Mouse (Mus musculus): ENCODE measurements at regions not wholly inside any gene's neighbourhood (a gene's known extent, or its start where the extent isn't known, plus 50 kb on each side); places are given as distances from the start of the nearest gene placed in this dataset.

- ATAC-seq: no peak
- WGBS (ENCODE audit: insufficient replicate concordance): 73% methylated on average over 8 of the region's 8 CpGs
- H3K9me3 ChIP-seq (replicated peaks): no peaks in the 10 kb centered on the region
- H3K27ac ChIP-seq: no peak overlapping the region
- no peak overlapping the region for H3K4me3 ChIP-seq
- H3K4me1 ChIP-seq: no peaks in the 10 kb centered on the region
- H3K4me2 ChIP-seq: no peak overlapping the region
- H3K27me3 ChIP-seq (replicated peaks): no peaks in the 10 kb centered on the region
- no peak overlapping the region for H3K9ac ChIP-seq
- no peaks in the 10 kb centered on the region for H3K36me3 ChIP-seq
Measured at GRCm38 (mm10) chr5:106351348-106351747, 106.6 kb downstream of the Barhl2 start.

- no peaks in the 10 kb centered on the region for H3K36me3 ChIP-seq
- no peak overlapping the region for H3K4me3 ChIP-seq
- no peaks in the 10 kb centered on the region for H3K4me1 ChIP-seq
- ATAC-seq: no peak
- no peak overlapping the region for H3K4me2 ChIP-seq
- H3K27me3 ChIP-seq (replicated peaks): no peaks in the 10 kb centered on the region
- H3K27ac ChIP-seq: no peak overlapping the region
- no peaks in the 10 kb centered on the region for H3K9me3 ChIP-seq (replicated peaks)
- H3K9ac ChIP-seq: no peak overlapping the region
- 59% methylated on average over 10 of the region's 10 CpGs for WGBS (ENCODE audit: insufficient replicate concordance)
Measured at GRCm38 (mm10) chr5:106349851-106350515, 108.0 kb downstream of the Barhl2 start.

GRCm38 (mm10) chr5:106344308-106344707 is 113.7 kb downstream of the Barhl2 start:
- Histone ChIP-seq H3K27ac (no peak overlapping the region), H3K36me3 (no peaks in the 10 kb centered on the region), H3K4me2 (no peak overlapping the region), H3K9ac (no peak overlapping the region), H3K27me3 (replicated peaks) (peaks cover 16% of the 10 kb centered on the region), H3K4me3 (no peak overlapping the region), H3K9me3 (replicated peaks) (no peaks in the 10 kb centered on the region), H3K4me1 (no peaks in the 10 kb centered on the region)
- ATAC-seq: no peak
- 6% methylated on average over 8 of the region's 8 CpGs for WGBS (ENCODE audit: insufficient replicate concordance)

GRCm38 (mm10) chr5:106343601-106344000 is 114.4 kb downstream of the Barhl2 start:
- Histone ChIP-seq H3K9me3 (replicated peaks) (no peaks in the 10 kb centered on the region), H3K4me2 (no peak overlapping the region), H3K9ac (no peak overlapping the region), H3K36me3 (no peaks in the 10 kb centered on the region), H3K27ac (no peak overlapping the region), H3K4me3 (no peak overlapping the region), H3K4me1 (no peaks in the 10 kb centered on the region), H3K27me3 (replicated peaks) (peaks cover 16% of the 10 kb centered on the region)
- WGBS (ENCODE audit: insufficient replicate concordance): 26% methylated on average over 6 of the region's 6 CpGs
- no peak for ATAC-seq

GRCm38 (mm10) chr5:106341361-106341760 is 116.6 kb downstream of the Barhl2 start:
- 56% methylated on average over 12 of the region's 12 CpGs for WGBS (ENCODE audit: insufficient replicate concordance)
- Histone ChIP-seq H3K27me3 (replicated peaks) (peaks cover 16% of the 10 kb centered on the region), H3K4me1 (no peaks in the 10 kb centered on the region), H3K36me3 (no peaks in the 10 kb centered on the region), H3K9me3 (replicated peaks) (no peaks in the 10 kb centered on the region), H3K4me3 (no peak overlapping the region), H3K4me2 (no peak overlapping the region), H3K9ac (no peak overlapping the region), H3K27ac (no peak overlapping the region)
- ATAC-seq: no peak

GRCm38 (mm10) chr5:106335639-106336038 is 122.3 kb downstream of the Barhl2 start:
- H3K9ac ChIP-seq: no peak overlapping the region
- H3K4me3 ChIP-seq: no peak overlapping the region
- H3K9me3 ChIP-seq (replicated peaks): no peaks in the 10 kb centered on the region
- no peak overlapping the region for H3K27ac ChIP-seq
- no peaks in the 10 kb centered on the region for H3K27me3 ChIP-seq (replicated peaks)
- H3K36me3 ChIP-seq: no peaks in the 10 kb centered on the region
- WGBS (ENCODE audit: insufficient replicate concordance): 73% methylated on average over 11 of the region's 11 CpGs
- H3K4me2 ChIP-seq: no peak overlapping the region
- H3K4me1 ChIP-seq: no peaks in the 10 kb centered on the region
- ATAC-seq: no peak

GRCm38 (mm10) chr5:106327592-106328150 is 130.3 kb downstream of the Barhl2 start:
- Histone ChIP-seq H3K9me3 (replicated peaks) (no peaks in the 10 kb centered on the region), H3K4me1 (no peaks in the 10 kb centered on the region), H3K9ac (no peak overlapping the region), H3K27me3 (replicated peaks) (peaks cover 3% of the 10 kb centered on the region; the same call in 1 of the 2 replicates), H3K4me2 (no peak overlapping the region), H3K27ac (no peak overlapping the region), H3K36me3 (no peaks in the 10 kb centered on the region), H3K4me3 (no peak overlapping the region)
- WGBS (ENCODE audit: insufficient replicate concordance): 60% methylated on average over 9 of the region's 9 CpGs
- no peak for ATAC-seq

GRCm38 (mm10) chr5:106322574-106323215 is 135.3 kb downstream of the Barhl2 start:
- no peaks in the 10 kb centered on the region for H3K4me1 ChIP-seq
- ATAC-seq: no peak

GRCm38 (mm10) chr5:106321426-106321825 is 136.5 kb downstream of the Barhl2 start:
- Histone ChIP-seq H3K27me3 (replicated peaks) (no peaks in the 10 kb centered on the region), H3K9ac (no peak overlapping the region), H3K4me1 (no peaks in the 10 kb centered on the region), H3K4me3 (no peak overlapping the region), H3K4me2 (no peak overlapping the region), H3K36me3 (no peaks in the 10 kb centered on the region), H3K9me3 (replicated peaks) (no peaks in the 10 kb centered on the region), H3K27ac (no peak overlapping the region)
- 0 out of 2 replicates have a peak, but pooled peaks have one; percentile 47 for ATAC-seq
- WGBS (ENCODE audit: insufficient replicate concordance): 33% methylated on average over 5 of the region's 5 CpGs

More at GRCm38 (mm10) chr5:106322574-106323215, 135.3 kb downstream of the Barhl2 start:
- 58% methylated on average over 18 of the region's 18 CpGs for WGBS (ENCODE audit: insufficient replicate concordance)
- H3K36me3 ChIP-seq: no peaks in the 10 kb centered on the region
- no peaks in the 10 kb centered on the region for H3K27me3 ChIP-seq (replicated peaks)
- H3K9me3 ChIP-seq (replicated peaks): no peaks in the 10 kb centered on the region
- no peak overlapping the region for H3K4me3 ChIP-seq
- H3K27ac ChIP-seq: no peak overlapping the region
- no peak overlapping the region for H3K4me2 ChIP-seq
- H3K9ac ChIP-seq: no peak overlapping the region

- no peaks in the 10 kb centered on the region for H3K4me1 ChIP-seq
- ATAC-seq: no peak
- no peaks in the 10 kb centered on the region for H3K36me3 ChIP-seq
- no peaks in the 10 kb centered on the region for H3K9me3 ChIP-seq (replicated peaks)
- H3K4me2 ChIP-seq: no peak overlapping the region
- H3K27me3 ChIP-seq (replicated peaks): no peaks in the 10 kb centered on the region
- no peak overlapping the region for H3K4me3 ChIP-seq
- H3K9ac ChIP-seq: no peak overlapping the region
- 71% methylated on average over 3 of the region's 3 CpGs for WGBS (ENCODE audit: insufficient replicate concordance)
- no peak overlapping the region for H3K27ac ChIP-seq
Measured at GRCm38 (mm10) chr5:106321023-106321422, 136.9 kb downstream of the Barhl2 start.

- Histone ChIP-seq H3K4me2 (no peak overlapping the region), H3K9ac (no peak overlapping the region), H3K9me3 (replicated peaks) (no peaks in the 10 kb centered on the region), H3K27me3 (replicated peaks) (no peaks in the 10 kb centered on the region), H3K36me3 (no peaks in the 10 kb centered on the region), H3K27ac (no peak overlapping the region), H3K4me1 (no peaks in the 10 kb centered on the region), H3K4me3 (no peak overlapping the region)
- WGBS (ENCODE audit: insufficient replicate concordance): 43% methylated on average over 6 of the region's 6 CpGs
- ATAC-seq: no peak
Measured at GRCm38 (mm10) chr5:106320039-106320438, 137.9 kb downstream of the Barhl2 start.

GRCm38 (mm10) chr5:106318246-106318645 is 139.7 kb downstream of the Barhl2 start:
- Histone ChIP-seq H3K27ac (no peak overlapping the region), H3K27me3 (replicated peaks) (no peaks in the 10 kb centered on the region), H3K9ac (no peak overlapping the region), H3K36me3 (no peaks in the 10 kb centered on the region), H3K9me3 (replicated peaks) (no peaks in the 10 kb centered on the region), H3K4me3 (no peak overlapping the region), H3K4me1 (no peaks in the 10 kb centered on the region), H3K4me2 (no peak overlapping the region)
- ATAC-seq: no peak
- 77% methylated on average over 6 of the region's 6 CpGs for WGBS (ENCODE audit: insufficient replicate concordance)

Measured in liver, embryonic 12.5 days (tissue).